Mouse (Mus musculus) right cerebral cortex, postnatal 14 days (tissue): ENCODE measurements around the gene Kpna2.
A peak's percentile ranks its signal among the peaks of the same experiment; 100 is the strongest.
"Not testable (repeated sequence)": the region's sequence is repeated elsewhere in the genome, so short reads cannot be mapped to it uniquely, and the experiment has no call there.

Source experiments
- DNase-seq: peaks from one replicate; pipeline ENCODE4 v3.0.0; 2022

The Kpna2 gene

DNA sequence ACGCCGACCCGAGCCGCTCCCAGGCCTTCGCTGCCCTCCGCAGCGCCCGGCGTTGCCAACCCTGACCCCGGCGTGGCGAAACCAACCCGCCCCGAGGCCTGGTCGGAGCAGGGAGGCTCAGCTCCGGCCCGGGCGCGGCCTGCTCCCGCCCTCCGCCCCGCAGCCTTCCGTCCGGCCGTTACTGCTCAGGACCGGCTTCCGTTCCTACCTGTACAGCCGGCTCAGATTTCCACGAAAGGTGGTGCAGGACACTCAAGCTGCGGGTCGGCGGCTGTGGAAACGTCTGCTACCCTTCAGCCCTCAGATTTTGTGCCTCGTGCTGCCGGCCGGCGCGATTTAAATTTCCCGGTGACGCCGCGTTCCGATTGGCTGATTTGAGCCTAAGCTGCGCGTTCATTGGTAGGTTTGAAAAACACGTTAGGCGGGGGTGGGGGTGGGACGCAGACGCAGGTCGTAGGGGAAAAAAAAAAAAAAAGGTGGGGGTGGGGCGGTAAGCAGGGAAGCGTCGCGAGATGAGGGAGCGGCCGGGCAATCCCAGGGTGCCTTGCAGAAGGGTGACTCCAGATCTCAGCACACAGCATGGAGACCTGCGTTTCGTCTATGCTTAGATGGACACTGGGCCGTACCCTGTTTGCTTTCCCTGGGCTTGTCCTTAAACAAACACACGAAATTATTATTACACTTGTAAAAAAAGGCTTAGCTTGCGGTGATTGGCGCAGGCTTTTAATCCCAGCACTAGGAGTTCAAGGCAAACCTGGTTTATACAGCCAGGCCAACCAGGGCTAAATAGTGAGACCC lies at the start of gene Kpna2:
Gene Kpna2, minus strand, starts transcription at position 391 of the 798 bp plus-strand sequence.
- DNase-seq, result peak; percentile 92

DNA sequence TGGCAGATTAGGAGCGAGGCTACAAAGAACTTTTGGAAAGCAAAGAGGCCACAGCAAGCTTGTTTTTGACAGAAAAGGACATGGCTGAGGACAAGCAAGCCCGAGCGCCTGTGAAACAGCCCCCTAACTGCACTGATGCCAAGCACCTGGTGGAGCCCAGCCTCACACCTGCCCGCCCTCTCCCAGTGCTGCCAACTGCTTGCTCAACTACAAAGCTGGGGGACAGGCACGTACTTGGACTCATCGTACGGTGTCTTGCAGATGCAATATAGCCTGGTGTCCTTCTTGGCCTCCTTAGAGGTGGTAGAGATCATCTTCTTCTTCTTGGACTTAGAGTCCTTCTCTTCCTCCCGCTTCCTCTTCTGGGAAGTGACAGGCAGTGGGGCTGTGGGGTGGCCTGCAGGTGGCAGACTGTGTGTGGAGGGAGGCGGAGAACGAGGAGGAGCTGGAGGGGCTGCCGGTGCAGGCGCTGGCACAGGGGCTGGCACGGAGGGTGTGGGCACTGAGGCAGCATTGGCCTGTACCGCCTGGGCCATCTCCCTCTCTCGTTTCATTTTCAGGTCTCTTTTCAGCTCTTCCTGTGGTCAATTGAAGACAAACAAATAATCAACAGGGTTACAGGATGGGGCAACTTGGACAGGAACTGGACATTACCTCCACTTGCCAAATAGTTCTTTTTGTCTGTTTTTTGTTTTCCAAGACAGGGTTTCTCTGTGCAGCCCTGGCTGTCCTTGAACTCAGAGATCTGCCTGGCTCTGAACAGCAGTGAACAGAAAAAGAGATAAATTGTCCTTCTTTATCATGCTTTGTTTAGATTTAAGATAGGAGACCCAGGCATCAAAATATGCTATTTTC lies 47.7 kb upstream of the Kpna2 start:
- no peak for DNase-seq

- no peak for DNase-seq
These were observed 46.2 kb upstream of the Kpna2 start for GRCm38 (mm10) chr11:107045546-107045945.

- DNase-seq, result peak; percentile 79
These were observed 45.0 kb upstream of the Kpna2 start for GRCm38 (mm10) chr11:107044321-107044720.

DNA sequence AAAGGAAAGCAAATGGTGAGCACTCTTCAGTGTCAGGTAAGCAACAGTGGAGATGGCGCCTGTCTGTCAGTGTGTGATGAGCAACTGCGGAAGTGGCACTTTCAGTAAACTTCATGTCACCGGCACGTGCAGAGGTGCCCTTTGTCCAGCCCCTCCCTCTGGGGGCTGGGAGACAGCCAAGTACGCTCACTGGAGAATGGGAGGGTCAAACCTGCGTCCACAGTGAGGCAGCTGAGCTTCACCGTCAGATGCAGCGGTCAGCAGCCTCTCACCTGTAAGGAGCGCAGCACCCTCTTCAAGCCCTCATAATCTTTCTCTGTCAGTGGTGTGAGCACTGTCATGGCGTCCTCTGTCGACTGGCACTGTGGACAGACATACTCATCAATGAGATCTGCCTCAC lies 44.0 kb upstream of the Kpna2 start:
- DNase-seq, result no peak

DNA sequence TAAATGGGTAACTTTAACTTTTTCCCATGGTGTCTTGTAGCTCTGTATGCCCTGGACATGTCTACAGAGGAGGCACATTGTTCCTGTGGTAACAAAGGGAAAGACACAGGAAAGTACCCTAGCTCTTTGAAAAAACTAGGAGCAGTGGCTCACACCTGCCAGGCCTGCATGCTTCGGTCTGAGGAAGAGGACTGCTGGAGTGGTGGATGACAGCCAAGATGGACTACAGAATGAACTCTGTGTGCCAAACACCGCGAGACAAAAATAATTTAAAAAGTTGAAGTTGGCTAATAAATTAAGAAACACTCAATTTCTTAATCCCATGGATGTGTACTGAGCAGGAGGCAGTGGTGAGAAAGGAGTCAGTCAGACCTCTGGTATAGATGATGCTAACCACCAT lies 42.1 kb upstream of the Kpna2 start:
- no peak for DNase-seq

DNA sequence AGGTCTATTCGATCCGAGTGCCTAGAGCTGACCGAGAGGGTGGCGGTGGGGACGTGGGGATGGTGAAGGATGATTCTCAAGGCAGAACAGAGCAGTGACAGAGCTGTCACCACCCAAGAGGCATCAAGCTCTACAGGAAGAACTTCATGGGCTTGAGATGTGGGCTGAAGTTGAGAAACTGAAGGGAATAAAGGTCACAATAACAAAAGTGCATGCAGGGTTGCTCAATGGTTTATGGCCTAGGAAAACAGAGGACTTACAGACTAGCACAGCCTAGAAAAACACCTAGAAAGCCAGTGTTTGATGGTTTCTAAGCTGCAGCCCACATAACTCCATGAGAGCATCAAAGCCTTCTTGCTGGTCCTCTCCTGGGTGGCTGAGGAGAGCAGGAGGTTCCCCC lies 40.1 kb upstream of the Kpna2 start:
- no peak for DNase-seq

GRCm38 (mm10) chr11:107034085-107034810 lies 34.9 kb upstream of the Kpna2 start:
- no peak for DNase-seq

- DNase-seq, result no peak
These were observed 32.3 kb upstream of the Kpna2 start for GRCm38 (mm10) chr11:107031635-107032034.

GRCm38 (mm10) chr11:107029536-107029935 lies 30.2 kb upstream of the Kpna2 start:
- DNase-seq, result no peak

DNA sequence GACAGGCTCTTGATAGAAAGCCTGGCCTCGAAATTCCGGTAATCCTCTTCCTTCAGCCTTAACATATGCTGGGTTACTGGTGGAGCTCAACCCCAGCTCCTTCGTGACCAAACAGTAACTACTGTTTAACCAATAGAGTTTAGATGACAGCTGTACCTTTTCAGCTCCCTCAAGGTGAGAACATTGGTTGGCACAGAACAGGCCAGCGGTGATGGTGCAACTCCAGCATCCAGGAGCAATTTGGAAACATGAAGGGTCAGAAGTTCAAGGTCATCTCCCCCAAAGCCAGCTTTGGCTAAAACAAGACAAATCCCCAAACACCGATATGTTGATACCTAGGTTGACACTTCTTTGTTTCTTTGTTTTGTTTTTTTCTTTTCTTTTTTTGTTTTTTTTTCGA lies 29.4 kb upstream of the Kpna2 start:
- DNase-seq, result no peak

DNA sequence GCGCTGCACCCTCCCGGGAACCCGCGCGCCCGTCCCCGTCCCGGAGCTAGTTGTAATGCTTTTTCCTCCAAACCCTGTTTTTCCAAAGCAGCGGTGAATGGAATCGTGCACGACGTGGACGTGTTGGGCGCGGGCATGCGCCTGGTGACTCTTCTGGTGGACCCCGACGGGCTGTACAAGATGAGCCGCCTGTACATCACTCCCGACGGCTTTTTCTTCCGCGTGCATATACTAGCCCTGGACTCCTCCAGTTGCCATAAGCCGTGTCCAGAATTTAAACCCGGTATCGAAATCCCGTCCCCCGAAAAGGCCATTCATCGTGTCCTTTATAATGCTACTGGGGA lies 28.9 kb upstream of the Kpna2 start:
- no peak for DNase-seq

- peak; percentile 88 for DNase-seq
These were observed 28.3 kb upstream of the Kpna2 start for GRCm38 (mm10) chr11:107027431-107028274.

GRCm38 (mm10) chr11:107026554-107027430 lies 27.5 kb upstream of the Kpna2 start:
- DNase-seq, result no peak

- no peak for DNase-seq
These were observed 26.3 kb upstream of the Kpna2 start, which contains the start of gene 1810010H24Rik for GRCm38 (mm10) chr11:107025411-107026321. 1810010H24Rik (plus strand) TSS chr11:107025681.

GRCm38 (mm10) chr11:107024406-107024805 lies 25.1 kb upstream of the Kpna2 start:
- no peak for DNase-seq

DNA sequence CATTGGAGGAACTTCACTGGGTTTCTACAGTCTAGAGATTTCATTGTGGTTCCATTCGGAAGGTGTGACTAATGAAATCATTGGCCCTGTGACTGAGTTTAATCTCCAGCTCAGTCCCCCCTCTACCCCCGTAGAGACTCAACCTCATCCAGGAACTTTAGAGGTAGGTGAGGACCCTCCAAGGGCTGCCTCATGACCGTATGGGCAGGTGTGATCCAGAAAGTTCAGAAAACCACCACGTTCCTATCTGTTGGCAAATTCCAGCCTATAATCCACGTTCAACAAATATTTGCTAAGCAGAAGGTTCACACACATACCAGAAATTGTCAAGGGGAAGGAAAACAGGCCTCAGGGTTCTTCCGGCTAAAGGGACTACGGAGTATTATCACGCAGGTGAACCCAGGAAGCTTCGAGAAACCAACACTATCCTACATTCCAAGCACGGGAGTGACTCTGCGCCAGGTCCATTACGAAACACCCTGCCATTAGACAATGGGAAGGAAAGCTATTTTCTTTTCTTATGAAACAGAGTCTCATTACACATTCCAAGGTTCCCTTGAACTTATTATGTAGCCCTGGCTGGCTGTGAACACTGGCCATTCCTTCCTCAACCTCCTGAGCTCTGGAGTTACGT lies 22.8 kb upstream of the Kpna2 start:
- DNase-seq, result no peak

- not testable (repeated sequence) for DNase-seq
These were observed 20.4 kb upstream of the Kpna2 start for GRCm38 (mm10) chr11:107019722-107020121.

GRCm38 (mm10) chr11:107019318-107019717 lies 20.0 kb upstream of the Kpna2 start:
- no peak for DNase-seq

DNA sequence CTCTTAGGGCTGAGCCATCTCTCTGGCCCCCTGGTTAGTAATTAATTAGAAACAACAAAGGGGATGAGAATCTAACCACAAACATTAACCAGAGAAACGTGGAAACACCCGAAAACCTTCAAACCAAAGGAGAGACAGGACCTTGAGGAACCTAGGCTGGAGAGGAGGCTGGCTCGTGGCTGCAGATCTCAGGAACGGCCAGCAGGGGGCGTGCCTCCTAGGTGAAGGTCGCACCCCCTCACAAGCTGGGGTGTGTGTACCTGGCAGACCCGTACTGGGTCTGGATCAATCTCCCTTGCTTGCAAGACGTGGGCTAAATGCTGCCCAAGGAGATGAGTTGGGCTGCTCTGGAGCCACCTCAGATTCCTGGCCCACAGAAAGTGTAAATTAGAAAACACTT lies 19.3 kb upstream of the Kpna2 start:
- DNase-seq, result no peak
